Mouse (Mus musculus) lung, postnatal 0 days (tissue): ENCODE measurements around the gene Gm20458.

ENCODE experiments used
- CTCF ChIP-seq: IDR thresholded peaks from 2 replicates; pipeline ENCODE4 v1.5.1; 2016; ENCODE audit warnings: antibody characterized with exemption, mild to moderate bottlenecking
- EP300 ChIP-seq: IDR thresholded peaks from 2 replicates; pipeline ENCODE4 v1.6.1; 2016; ENCODE audit warnings: antibody characterized with exemption, mild to moderate bottlenecking, control low read depth

- TF ChIP-seq EP300 (no peak), CTCF (no peak)
Observed at GRCm38 (mm10) chr2:164500511-164500910, 39.7 kb downstream of the Gm20458 start.
